Mouse (Mus musculus): ENCODE results near the gene Fam118a. TPM values are rescaled to one million over a fixed set of nuclear protein-coding genes. Genes with fewer than 3 reads are reported as not detected.
A peak's percentile ranks its signal among the peaks of the same experiment; 100 is the strongest.
"Not testable (repeated sequence)": the region's sequence is repeated elsewhere in the genome, so short reads cannot be mapped to it uniquely, and the experiment has no call there.

Gene Fam118a
- total RNA-seq, 2 experiments from 2014 or later, result 33.9 to 34.8 TPM

- no peak for DNase-seq
Observed at GRCm38 (mm10) chr15:85012662-85013054, 16.1 kb upstream of the Fam118a start.

- DNase-seq, result peak in 1 of 2 experiments; percentile 36
Observed at GRCm38 (mm10) chr15:85015771-85016170, 13.0 kb upstream of the Fam118a start.

DNA sequence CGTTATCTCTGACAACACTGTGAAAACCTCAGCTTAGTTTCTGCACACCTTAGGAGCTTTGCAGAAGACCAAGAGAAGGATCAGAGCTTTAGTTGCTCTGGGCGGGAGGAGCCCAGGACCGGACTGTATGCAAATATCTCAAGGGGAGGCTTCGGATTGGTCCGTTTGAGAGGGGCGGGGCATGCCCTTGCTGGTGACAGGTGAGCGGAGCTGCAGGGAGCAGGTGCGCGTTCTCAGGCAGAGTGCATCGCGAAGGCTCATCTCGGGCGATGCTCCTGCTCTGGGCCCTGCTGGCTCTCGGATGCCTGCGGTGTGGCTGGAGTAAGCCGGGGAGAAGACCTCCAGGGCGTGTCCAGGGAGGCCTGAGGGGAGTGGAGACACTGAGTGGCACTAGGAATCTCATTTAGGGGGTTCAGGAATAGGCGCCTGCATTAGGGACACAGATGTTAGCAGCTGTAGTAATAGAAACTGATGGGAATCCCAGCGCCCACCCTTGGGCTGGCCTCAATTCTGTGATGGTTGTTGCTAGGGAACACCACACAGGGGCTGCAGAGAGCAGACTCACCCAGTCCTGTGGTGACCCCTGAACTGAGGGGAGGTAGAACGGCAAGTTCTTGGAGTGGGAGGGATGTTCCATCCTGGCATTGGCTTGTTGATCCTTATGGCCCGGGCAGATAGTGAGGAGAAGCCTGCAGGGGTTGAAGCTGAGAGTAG is 11.6 kb upstream of the Fam118a start, which contains the start of gene Upk3a:
Upk3a (plus strand) TSS at position 191 of the 714 bp plus-strand sequence.
- no peak for DNase-seq

GRCm38 (mm10) chr15:85022211-85022610 is 6.5 kb upstream of the Fam118a start:
- no peak for DNase-seq

GRCm38 (mm10) chr15:85026197-85026596 is 2.6 kb upstream of the Fam118a start:
- DNase-seq, result no peak

GRCm38 (mm10) chr15:85027740-85028139 is 1.0 kb upstream of the Fam118a start:
- DNase-seq, result no peak

GRCm38 (mm10) chr15:85030643-85031042 is 1.9 kb downstream of the Fam118a start:
- not testable (repeated sequence) for DNase-seq

GRCm38 (mm10) chr15:85031866-85032265 is 3.1 kb downstream of the Fam118a start:
- DNase-seq, result no peak

DNA sequence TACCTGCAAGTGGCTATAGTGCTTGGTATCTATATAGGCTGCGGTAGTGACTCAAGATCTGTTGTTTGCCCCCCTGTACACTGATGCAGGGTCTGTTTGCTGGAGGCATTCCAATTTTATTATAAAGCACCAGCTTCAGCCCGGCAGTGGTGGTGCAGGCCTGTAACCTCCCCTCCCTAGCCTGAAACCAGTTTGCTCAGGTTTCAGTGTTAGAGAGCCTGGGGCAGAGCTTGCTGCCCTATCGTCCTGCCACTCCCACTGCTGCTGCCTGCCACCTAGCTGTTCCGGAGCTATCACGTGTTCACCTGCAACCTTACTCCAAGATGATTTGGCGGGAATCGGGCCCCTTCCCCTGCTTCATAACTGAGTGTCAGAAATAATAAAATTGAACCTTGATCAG is 5.2 kb downstream of the Fam118a start:
- not testable (repeated sequence) for DNase-seq

DNA sequence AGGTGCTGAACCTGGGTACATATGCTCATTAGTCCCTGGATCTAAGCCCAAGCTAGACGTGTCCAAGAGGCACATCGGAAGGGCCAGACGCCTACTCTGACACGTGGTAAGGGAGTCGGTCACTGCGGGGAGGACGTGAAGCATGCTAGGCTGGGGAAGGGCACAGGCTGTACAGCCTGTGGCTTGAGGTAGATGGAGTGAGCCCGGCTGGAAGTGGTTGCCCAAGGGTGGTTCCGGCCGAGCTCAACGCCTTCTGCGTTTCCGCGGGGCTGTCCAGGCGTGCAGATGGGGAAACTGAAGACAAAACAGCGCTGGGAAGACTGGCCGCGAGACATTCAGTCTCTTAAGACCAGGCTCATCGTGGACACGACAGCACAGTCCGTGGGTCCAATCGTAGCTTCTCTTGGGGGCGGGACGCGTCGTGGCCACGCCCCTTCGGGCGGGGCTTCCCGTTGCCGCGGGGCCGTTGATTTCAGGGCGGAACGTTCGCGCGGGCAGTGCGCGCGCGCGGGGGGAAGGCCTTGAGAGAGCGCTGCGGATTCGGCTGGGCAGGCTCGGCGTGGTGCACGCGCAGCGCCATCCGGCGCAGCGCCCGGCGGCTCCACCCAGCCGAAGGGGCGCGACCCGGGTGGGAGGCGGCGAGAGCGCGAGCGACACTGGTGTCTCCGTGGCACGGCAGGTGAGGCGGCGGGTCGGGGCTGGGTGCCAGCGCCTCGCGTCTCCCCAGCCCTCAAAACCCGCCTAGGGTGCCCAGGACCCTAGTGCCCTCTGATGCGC is 8.0 kb downstream of the Fam118a start:
- DNase-seq, result peak; percentile 95 to 97

- no peak for DNase-seq
Observed at GRCm38 (mm10) chr15:85037343-85037690, 8.6 kb downstream of the Fam118a start.

GRCm38 (mm10) chr15:85041546-85042225 is 12.9 kb downstream of the Fam118a start:
- no peak for DNase-seq

GRCm38 (mm10) chr15:85042361-85042954 is 13.7 kb downstream of the Fam118a start:
- peak; percentile 69 for DNase-seq

DNA sequence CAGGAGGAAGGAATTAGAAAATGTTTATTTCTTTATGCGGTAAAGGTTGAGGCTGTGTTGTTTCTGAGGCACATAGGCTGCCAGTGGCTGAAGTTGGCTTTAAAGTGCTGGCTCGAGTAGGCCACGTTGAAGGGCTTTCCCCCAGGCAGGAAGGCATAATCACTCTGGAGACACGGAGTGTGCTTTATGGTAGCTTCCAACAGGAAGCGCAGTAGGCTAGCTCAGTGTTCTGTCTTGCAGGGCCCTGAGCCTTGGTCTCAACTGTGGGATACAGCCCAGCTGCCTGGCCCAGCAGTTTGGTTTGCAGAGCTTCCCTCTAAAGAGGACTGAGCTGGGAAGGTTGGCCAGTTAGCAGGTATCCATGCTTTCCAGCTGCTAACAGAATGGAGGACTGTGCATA is 14.4 kb downstream of the Fam118a start:
- no peak for DNase-seq

DNA sequence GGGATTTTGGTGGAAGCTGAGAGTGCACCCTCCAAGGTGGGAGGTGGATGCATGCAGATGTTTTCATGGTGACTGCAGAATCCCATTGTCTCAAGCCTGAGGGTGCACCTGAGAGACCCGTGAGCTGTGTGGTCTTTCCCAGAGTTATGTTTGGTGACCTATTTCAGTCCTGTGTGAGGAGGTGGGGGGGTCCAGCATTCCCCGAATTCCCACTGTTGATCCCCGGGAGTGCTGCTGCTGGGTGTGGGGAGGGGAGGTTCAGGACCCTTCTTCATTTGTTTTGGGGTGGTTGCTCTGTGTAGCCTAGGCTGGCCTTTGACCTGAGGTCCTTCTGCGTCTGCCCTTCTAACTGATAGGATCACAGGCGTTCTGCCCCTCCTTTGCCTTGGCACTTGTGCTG is 15.0 kb downstream of the Fam118a start:
- DNase-seq, result no peak

DNA sequence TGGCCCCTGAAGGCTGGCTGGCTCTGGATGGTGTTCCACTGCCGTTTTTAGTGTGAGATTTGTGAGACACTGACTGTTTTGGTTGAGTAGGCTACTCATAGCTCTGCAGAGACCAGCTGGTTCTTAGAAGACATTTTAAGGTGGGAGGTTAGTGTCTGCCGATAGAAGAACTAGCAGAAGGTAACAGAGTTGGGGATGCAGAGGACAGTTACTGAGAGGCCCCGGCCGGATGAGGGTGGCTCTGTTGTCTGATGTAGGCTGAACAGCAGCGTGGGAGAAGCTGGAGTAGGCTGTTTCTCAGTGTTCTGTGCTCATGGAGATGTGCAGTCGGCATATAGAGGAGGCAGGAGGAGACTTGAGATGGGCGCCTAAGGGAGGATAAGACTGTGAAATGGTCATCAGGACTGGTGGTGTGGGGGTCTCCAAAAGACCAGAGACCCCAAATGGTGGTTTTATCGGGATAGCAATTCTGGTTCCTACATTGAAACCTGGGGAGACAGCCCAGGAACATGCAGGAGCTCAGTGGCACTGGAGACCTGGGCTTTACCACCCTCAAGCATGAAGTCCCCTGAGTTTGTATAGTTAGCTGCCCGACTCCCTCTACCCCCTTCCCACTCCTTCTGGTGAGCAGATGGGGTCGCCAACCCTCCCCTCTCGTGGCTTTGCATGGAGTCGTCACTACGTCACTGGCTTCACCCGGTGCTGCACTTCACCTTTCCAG is 17.6 kb downstream of the Fam118a start:
- DNase-seq, result no peak

- DNase-seq, result no peak
Observed at GRCm38 (mm10) chr15:85047865-85048264, 19.1 kb downstream of the Fam118a start.

DNA sequence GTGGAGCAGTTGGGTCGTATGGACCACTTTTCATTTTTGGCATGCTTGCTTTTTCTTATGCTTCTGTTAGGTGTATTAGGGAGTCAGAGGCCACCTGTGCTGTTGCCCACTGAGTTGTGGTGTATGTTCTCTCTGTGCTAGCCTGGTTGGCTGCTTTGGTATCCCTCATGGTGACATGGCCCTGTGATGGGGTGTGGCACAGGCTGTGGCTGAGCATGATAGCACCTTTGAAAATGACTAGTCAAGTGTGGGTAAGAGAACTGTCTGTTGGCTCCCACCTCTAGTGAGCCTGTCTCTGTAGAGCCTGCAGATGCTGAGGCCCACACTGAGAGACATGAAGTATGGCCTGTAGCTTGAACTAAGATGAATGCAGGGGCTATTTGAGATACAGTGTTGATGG is 21.0 kb downstream of the Fam118a start:
- no peak for DNase-seq

- DNase-seq, result no peak
Observed at GRCm38 (mm10) chr15:85054098-85054497, 25.4 kb downstream of the Fam118a start.

DNA sequence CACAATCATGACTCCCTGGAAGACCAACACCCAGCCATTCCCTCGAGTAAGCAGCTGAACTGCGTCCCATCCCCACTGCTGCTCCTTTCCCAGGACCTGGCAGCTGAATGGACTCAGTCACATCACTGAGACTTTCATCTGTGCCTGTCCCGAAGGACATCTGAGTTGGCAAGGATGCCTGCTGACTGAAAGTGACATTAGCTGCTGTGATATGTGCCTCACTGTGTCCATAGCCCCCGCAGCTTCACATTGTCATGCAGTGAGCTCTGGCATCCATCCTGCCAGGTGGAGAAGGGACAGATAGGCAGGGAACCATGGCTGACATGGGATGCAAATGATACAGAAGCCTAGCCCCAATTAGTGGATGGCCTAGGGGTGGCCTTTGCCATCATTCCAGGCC is 26.4 kb downstream of the Fam118a start:
- DNase-seq, result no peak

GRCm38 (mm10) chr15:85063421-85063820 is 34.7 kb downstream of the Fam118a start:
- no peak for DNase-seq

GRCm38 (mm10) chr15:85070561-85070960 is 41.8 kb downstream of the Fam118a start:
- no peak for DNase-seq

Data from layer of hippocampus, postnatal 36 days (tissue).